Mouse (Mus musculus) kidney, embryonic 15.5 days (tissue): ENCODE results near the gene Podxl2. TPM values are rescaled to one million over a fixed set of nuclear protein-coding genes. Genes with fewer than 3 reads are reported as not detected.

ENCODE experiments used
- ATAC-seq: fragments of 200-750 bp; cut with Nextera tagmentation; replicated peaks from 2 replicates; pipeline ENCODE4 v1.8.0; 2017; ENCODE audit warnings: moderate TSS enrichment; ENCODE audit not compliant: low FRiP score
- H3K27ac ChIP-seq: fragments of 300-500 bp; sonication (generic); 2 replicates; pipeline ENCODE4 v1.5.1; 2015; ENCODE audit warnings: mild to moderate bottlenecking, inconsistent platforms
- H3K27me3 ChIP-seq: fragments of 300-500 bp; sonication (generic); 2 replicates; pipeline ENCODE4 v1.6.1; 2015; ENCODE audit warnings: inconsistent platforms
- H3K36me3 ChIP-seq: fragments of 300-500 bp; sonication (generic); 2 replicates; pipeline ENCODE4 v1.6.1; 2015; ENCODE audit warnings: inconsistent platforms
- H3K4me1 ChIP-seq: fragments of 300-500 bp; sonication (generic); 2 replicates; pipeline ENCODE4 v1.6.1; 2015; ENCODE audit warnings: inconsistent platforms
- H3K4me2 ChIP-seq: fragments of 300-500 bp; sonication (generic); 2 replicates; pipeline ENCODE4 v1.6.1; 2015; ENCODE audit warnings: moderate library complexity, mild to moderate bottlenecking, inconsistent platforms
- H3K4me3 ChIP-seq: fragments of 300-500 bp; sonication (generic); replicated peaks from 2 replicates; pipeline ENCODE4 v1.5.1; 2015; ENCODE audit warnings: mild to moderate bottlenecking, inconsistent platforms
- H3K9ac ChIP-seq: fragments of 300-500 bp; sonication (generic); 2 replicates; pipeline ENCODE4 v1.6.1; 2015; ENCODE audit warnings: mild to moderate bottlenecking, inconsistent platforms
- H3K9me3 ChIP-seq: fragments of 300-500 bp; sonication (generic); replicated peaks from 2 replicates; pipeline ENCODE4 v1.6.1; 2016; ENCODE audit warnings: inconsistent platforms
- WGBS: fragments of 180-500 bp; shearing (Covaris S2); methylation state at CpG from one replicate; pipeline ENCODE4 v1.1.7; 2015; ENCODE audit warnings: mixed read lengths; 5-methylcytosine and 5-hydroxymethylcytosine counted together
- polyA plus RNA-seq: library from polyadenylated mRNA; unstranded; fragments of >200 nt; fragmentation: Nextera tagmentation; extraction: Ambion mirVana; gene quantifications from 2 replicates; pipeline ENCODE4 v1.2.1, GENCODE M21; 2015

Gene Podxl2
- polyA plus RNA-seq, 1 experiment from 2014 or later, result 55.0 TPM

DNA sequence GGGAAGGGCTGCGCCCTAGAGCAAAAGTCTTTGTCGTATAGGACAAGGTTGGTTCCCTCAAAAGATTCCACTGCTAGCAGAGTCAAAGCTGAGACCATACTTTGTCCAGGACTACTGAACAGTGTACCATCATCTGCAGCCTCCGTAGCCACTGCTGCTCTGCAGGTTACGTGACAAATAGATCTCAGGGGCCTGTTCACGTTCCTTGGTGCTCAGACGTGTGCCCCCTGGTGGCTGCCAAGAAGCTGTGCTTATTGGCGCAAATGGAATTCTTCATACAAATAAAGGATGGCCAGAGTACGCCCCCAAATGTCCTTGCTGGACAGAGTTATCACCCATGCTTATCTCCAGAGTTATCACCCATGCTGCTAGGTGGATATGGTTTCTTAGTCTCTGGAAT is 43.4 kb downstream of the Podxl2 start:
- Histone ChIP-seq H3K9ac (no peak overlapping the region), H3K4me1 (peaks cover 30% of the 10 kb centered on the region), H3K27me3 (no peaks in the 10 kb centered on the region), H3K4me2 (no peak overlapping the region), H3K36me3 (peaks cover 12% of the 10 kb centered on the region), H3K27ac (no peak overlapping the region), H3K4me3 (no peak overlapping the region), H3K9me3 (no peaks in the 10 kb centered on the region)
- 0 out of 2 replicates have a peak, but pooled peaks have one; percentile 3 for ATAC-seq
- WGBS, result 25% methylated on average over 8 of the region's 8 CpGs

DNA sequence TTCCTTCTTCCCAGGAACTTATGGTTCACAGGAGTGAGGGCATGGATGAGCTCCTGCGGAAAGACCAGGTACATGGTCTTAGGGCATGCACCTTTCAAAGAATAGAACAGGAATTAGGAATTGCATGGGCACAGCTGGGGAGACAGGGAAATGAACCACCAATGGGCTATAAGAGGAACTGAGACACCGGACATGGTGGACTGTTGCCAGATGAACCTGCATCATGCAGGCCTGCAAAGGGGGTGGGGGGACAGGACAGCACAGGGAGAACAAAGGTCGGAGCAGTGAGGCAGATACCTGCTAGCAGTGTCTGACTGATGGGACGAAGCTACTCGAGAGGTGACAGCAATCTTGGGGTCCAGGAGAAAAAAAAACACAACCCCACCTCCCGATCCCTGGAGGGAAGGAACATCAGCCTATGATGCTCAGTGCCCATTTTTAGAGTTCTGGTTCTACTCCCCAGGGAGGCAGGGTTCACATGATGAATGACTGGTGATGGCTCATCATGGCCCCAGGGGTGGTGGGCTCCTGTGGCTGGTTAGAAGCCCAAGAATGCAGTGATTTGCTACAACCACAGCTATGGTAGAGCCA is 44.6 kb downstream of the Podxl2 start:
- H3K4me3 ChIP-seq, result no peak overlapping the region
- no peak for ATAC-seq
- peaks cover 39% of the 10 kb centered on the region for H3K4me1 ChIP-seq
- no peak overlapping the region for H3K9ac ChIP-seq
- H3K36me3 ChIP-seq, result no peaks in the 10 kb centered on the region
- no peak overlapping the region for H3K27ac ChIP-seq
- 88% methylated on average over 6 of the region's 6 CpGs for WGBS
- no peak overlapping the region for H3K4me2 ChIP-seq
- H3K27me3 ChIP-seq, result no peaks in the 10 kb centered on the region
- H3K9me3 ChIP-seq, result no peaks in the 10 kb centered on the region

DNA sequence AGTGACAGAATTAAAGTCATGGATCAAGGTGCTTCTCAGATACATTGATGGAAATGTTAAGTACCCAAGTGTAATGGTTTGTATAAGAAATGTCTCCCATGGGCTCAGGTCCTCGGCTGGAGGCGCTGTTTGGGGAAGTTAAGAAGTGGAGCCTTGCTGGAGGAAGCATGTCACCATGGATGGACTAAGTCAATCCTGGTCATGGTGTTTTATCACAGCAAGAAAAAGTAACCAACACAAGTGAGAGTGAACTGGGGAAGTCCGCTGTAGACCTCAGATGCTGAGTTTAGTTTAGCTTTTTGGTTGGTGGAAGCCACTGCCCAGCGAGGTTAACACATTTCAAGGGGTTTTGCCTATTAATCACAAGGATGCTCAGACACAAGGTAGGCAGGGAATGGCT is 45.3 kb downstream of the Podxl2 start:
- no peak for ATAC-seq

DNA sequence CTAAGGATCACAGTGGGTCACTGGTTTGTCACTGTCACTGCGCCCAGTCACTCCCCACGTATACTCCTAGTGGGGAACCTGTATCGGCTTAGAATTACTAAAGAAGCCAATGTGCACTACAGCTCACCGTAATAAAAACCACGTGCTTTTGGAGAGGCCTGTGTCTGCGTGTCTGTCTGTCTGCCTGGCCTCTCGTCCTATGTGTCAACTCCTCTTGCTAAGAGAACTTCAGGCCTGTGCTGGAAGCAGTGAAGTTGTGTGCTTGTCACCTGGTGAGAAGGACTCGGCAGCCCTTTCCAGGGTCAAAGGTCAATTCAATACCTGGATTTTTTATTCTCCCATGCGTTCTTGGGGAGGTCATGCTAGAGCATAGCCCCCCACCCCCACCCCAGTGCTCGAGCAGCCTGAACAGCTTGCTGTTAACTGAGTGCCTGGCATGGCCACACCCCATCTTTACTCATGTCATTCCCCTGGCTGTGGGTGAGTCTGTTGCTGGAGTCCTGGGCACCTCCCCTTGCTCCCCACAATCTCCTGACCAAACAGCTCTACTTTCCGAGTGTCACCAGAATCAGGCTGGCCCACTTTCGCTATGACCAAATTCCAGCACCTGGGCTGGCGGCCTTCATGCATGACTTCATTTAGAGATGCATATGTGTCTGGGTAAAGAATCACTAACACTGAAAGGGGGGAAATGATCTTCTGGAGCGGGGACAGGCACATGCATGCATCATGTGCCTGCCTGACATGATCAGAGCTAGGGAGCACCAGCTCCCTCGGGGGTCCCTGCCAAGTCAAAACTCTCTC is 46.4 kb downstream of the Podxl2 start:
- H3K27me3 ChIP-seq, result no peaks in the 10 kb centered on the region
- no peak overlapping the region for H3K27ac ChIP-seq
- no peak overlapping the region for H3K4me2 ChIP-seq
- no peak overlapping the region for H3K9ac ChIP-seq
- H3K36me3 ChIP-seq, result no peaks in the 10 kb centered on the region
- 64% methylated on average over 15 of the region's 15 CpGs for WGBS
- H3K4me1 ChIP-seq, result peaks cover 35% of the 10 kb centered on the region
- ATAC-seq, result no peak
- no peaks in the 10 kb centered on the region for H3K9me3 ChIP-seq
- H3K4me3 ChIP-seq, result no peak overlapping the region

More for the DNA sequence above, 45.3 kb downstream of the Podxl2 start:
- H3K4me3 ChIP-seq, result no peak overlapping the region
- H3K9me3 ChIP-seq, result no peaks in the 10 kb centered on the region
- peaks cover 39% of the 10 kb centered on the region for H3K4me1 ChIP-seq
- H3K36me3 ChIP-seq, result no peaks in the 10 kb centered on the region
- H3K9ac ChIP-seq, result no peak overlapping the region
- no peak overlapping the region for H3K4me2 ChIP-seq
- H3K27ac ChIP-seq, result no peak overlapping the region
- no peaks in the 10 kb centered on the region for H3K27me3 ChIP-seq
- WGBS, result 85% methylated on average over 4 of the region's 4 CpGs

GRCm38 (mm10) chr6:88827395-88828205 is 47.2 kb downstream of the Podxl2 start:
- no peaks in the 10 kb centered on the region for H3K36me3 ChIP-seq
- no peak overlapping the region for H3K4me3 ChIP-seq
- no peaks in the 10 kb centered on the region for H3K27me3 ChIP-seq
- no peaks in the 10 kb centered on the region for H3K9me3 ChIP-seq
- no peak overlapping the region for H3K4me2 ChIP-seq
- H3K27ac ChIP-seq, result no peak overlapping the region
- H3K4me1 ChIP-seq, result peaks cover 33% of the 10 kb centered on the region
- no peak overlapping the region for H3K9ac ChIP-seq
- 53% methylated on average over 13 of the region's 13 CpGs for WGBS
- ATAC-seq, result no peak

DNA sequence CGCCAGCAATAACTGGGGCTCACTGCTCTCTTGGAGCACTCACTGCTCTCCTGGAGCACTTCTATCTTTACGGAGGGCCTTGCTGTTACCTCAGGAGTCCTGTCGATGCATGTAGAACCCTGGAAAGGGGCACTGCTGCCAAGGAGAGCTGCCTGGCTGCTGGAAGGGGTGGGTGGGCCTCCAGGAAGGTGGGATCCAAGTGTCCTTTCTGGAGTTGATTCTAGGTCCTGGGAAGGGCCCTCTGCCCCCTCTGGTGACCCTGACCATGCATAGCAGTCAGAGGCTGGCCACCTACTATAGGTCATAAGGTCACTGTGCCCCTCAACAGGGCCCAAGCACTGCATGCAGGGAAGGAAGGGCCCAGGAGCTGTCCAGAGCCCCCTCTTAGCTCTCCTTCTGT is 47.9 kb downstream of the Podxl2 start:
- H3K4me3 ChIP-seq, result no peak overlapping the region
- H3K9me3 ChIP-seq, result no peaks in the 10 kb centered on the region
- H3K27me3 ChIP-seq, result no peaks in the 10 kb centered on the region
- no peak for ATAC-seq
- H3K4me1 ChIP-seq, result peaks cover 33% of the 10 kb centered on the region
- 62% methylated on average over 3 of the region's 3 CpGs for WGBS
- no peak overlapping the region for H3K27ac ChIP-seq
- no peaks in the 10 kb centered on the region for H3K36me3 ChIP-seq
- no peak overlapping the region for H3K4me2 ChIP-seq
- no peak overlapping the region for H3K9ac ChIP-seq

DNA sequence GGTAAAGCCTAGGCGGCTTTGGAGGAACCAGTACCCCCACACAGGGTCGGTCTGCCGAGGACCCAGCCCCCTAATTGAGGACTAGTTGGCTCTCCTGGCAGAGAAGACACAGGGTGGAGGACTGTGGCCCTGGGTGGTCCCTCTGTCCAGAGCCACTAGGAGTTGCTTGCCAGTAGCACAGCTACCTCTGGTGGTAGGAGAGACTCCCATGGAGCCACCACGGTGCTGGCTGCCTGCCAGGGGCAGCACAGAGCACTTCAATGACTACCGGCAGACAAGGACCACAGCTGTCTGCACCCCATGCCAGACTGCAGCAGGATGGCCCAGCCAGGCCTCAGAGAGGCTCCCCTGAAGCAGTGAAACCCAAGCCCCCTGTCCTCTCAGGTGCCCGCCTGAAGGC is 48.3 kb downstream of the Podxl2 start:
- Histone ChIP-seq H3K4me1 (peaks cover 33% of the 10 kb centered on the region), H3K27me3 (no peaks in the 10 kb centered on the region), H3K27ac (no peak overlapping the region), H3K9ac (no peak overlapping the region), H3K4me3 (no peak overlapping the region), H3K36me3 (no peaks in the 10 kb centered on the region), H3K9me3 (no peaks in the 10 kb centered on the region), H3K4me2 (no peak overlapping the region)
- peak; percentile 75 for ATAC-seq
- 21% methylated on average over 6 of the region's 6 CpGs for WGBS

DNA sequence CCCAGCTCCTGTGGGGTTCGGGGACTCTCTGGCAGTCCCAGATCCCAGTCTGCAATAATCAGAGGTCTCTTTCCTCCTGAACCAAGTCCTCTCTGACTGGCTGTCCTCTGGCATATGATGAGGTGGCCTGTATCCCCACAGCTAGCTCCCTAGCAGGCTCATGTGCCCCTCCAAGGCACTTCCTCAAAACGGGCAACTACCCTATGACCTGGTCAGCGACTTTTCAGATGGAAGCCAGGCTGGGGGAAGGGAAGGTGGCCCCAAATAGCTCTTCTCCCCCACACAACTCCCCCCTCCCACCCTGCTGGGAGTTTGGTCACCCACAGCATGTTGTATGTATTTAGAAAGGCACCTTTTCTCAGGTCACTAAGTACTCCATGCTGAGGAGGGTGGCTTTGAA is 48.8 kb downstream of the Podxl2 start:
- no peak overlapping the region for H3K4me3 ChIP-seq
- no peak overlapping the region for H3K27ac ChIP-seq
- H3K9ac ChIP-seq, result no peak overlapping the region
- H3K9me3 ChIP-seq, result no peaks in the 10 kb centered on the region
- ATAC-seq, result no peak
- H3K4me1 ChIP-seq, result peaks cover 35% of the 10 kb centered on the region
- H3K27me3 ChIP-seq, result no peaks in the 10 kb centered on the region
- 49% methylated on average over 3 of the region's 3 CpGs for WGBS
- H3K36me3 ChIP-seq, result no peaks in the 10 kb centered on the region
- no peak overlapping the region for H3K4me2 ChIP-seq

- no peaks in the 10 kb centered on the region for H3K27me3 ChIP-seq
- H3K4me3 ChIP-seq, result no peak overlapping the region
- no peak for ATAC-seq
- no peaks in the 10 kb centered on the region for H3K36me3 ChIP-seq
- 74% methylated on average over 7 of the region's 7 CpGs for WGBS
- no peak overlapping the region for H3K9ac ChIP-seq
- H3K4me1 ChIP-seq, result peaks cover 46% of the 10 kb centered on the region
- H3K4me2 ChIP-seq, result no peak overlapping the region
- H3K9me3 ChIP-seq, result no peaks in the 10 kb centered on the region
- H3K27ac ChIP-seq, result no peak overlapping the region
Observed at GRCm38 (mm10) chr6:88824183-88824582, 50.7 kb downstream of the Podxl2 start.

DNA sequence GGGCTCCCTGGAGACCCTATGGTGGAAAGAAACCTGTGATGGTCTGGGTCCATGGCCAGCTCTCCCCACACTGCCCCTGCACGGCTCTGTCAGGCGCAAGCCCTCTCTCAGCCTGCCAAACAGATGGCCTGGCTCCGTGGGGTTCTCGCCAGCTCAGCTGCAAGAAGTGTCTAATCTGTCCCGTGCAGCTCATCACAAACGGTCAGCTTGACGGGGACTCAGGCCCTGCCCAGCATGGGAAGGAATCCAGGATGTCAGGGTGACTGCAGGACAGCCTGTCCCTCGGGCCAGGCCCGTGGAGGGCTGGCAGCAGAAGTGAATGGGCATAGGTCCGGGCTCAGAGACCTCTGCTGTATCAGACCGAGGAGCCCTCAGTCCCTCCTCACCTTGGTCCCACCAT is 52.9 kb downstream of the Podxl2 start:
- Histone ChIP-seq H3K4me3 (no peak overlapping the region), H3K27me3 (no peaks in the 10 kb centered on the region), H3K27ac (no peak overlapping the region), H3K9ac (no peak overlapping the region), H3K36me3 (no peaks in the 10 kb centered on the region), H3K4me1 (peaks cover 26% of the 10 kb centered on the region), H3K4me2 (no peak overlapping the region), H3K9me3 (no peaks in the 10 kb centered on the region)
- 63% methylated on average over 11 of the region's 11 CpGs for WGBS
- ATAC-seq, result no peak

DNA sequence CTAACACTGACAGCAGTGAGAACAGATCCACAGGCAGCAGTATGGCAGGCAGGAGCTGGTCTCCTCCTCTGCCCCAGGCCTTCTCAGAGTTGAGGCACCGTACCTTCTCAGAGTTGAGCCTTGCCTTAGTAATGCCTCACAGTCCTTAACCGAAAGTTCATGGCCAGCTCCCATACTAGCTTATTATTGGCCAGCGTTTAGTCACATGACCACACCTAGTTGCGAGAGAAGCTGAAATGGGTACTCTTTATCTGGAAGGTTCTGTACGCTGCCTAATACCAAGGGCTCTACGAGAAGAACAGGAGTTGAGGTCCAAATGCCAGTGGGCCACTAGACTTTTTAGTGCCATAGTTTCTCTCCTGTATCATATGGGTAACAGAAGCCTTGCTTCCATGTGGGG is 53.5 kb downstream of the Podxl2 start:
- no peaks in the 10 kb centered on the region for H3K9me3 ChIP-seq
- no peak for ATAC-seq
- 93% methylated on average over 6 of the region's 6 CpGs for WGBS
- no peaks in the 10 kb centered on the region for H3K27me3 ChIP-seq
- H3K9ac ChIP-seq, result no peak overlapping the region
- no peak overlapping the region for H3K4me2 ChIP-seq
- no peaks in the 10 kb centered on the region for H3K36me3 ChIP-seq
- no peak overlapping the region for H3K27ac ChIP-seq
- H3K4me1 ChIP-seq, result peaks cover 20% of the 10 kb centered on the region
- no peak overlapping the region for H3K4me3 ChIP-seq

DNA sequence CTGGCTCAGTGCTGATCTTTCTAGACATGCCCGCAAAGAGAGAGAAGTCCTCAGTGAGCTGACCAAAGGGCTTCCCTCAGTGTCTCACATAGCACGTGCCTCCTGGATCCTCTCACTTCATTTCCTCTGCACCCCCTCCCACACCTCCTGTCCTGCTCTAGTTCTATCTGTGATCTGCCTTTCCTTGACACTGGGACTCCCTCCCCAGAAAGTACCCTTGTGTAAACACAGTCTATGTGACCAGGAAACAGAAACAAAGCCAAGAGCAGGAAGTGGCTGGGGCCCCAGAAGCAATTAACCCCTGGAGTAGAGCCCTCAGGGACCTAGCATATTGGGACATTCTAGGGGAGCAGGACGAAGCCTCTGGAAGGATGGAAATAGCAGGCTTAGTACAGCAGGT is 54.0 kb downstream of the Podxl2 start:
- Histone ChIP-seq H3K9me3 (no peaks in the 10 kb centered on the region), H3K4me2 (no peak overlapping the region), H3K36me3 (no peaks in the 10 kb centered on the region), H3K9ac (no peak overlapping the region), H3K4me1 (peaks cover 16% of the 10 kb centered on the region), H3K27me3 (no peaks in the 10 kb centered on the region), H3K27ac (no peak overlapping the region), H3K4me3 (no peak overlapping the region)
- WGBS, result 15% methylated on average over 3 of the region's 3 CpGs
- ATAC-seq, result no peak; the same call in 1 of the 2 replicates
